Mouse (Mus musculus) erythroblast, embryonic 14.5 days (primary cell): ENCODE results near the gene Lrmda.

ENCODE experiments used
- GATA1 ChIP-seq: IDR thresholded peaks from 2 replicates; pipeline ENCODE4 v1.6.1; 2012; ENCODE audit warnings: low read length, inconsistent platforms, mixed read lengths
- TAL1 ChIP-seq: IDR thresholded peaks from 3 replicates; pipeline ENCODE4 v1.6.1; 2012; ENCODE audit warnings: low read length, inconsistent platforms, mixed read lengths

- no peak for TF ChIP-seq GATA1
- no peak for TF ChIP-seq TAL1
Observed at GRCm38 (mm10) chr14:22745882-22746480, 726.5 kb downstream of the Lrmda start.
